Mouse (Mus musculus) liver, embryonic 14.5 days (tissue): ENCODE measurements around the gene Traf3ip3. TPM values are rescaled to one million over a fixed set of nuclear protein-coding genes. Genes with fewer than 3 reads are reported as not detected.

ENCODE experiments used
- ATAC-seq: fragments of 200-750 bp; cut with Nextera tagmentation; 2 replicates; pipeline ENCODE4 v1.8.0; 2017; ENCODE audit warnings: moderate number of reproducible peaks, mild to moderate bottlenecking, moderate library complexity; ENCODE audit not compliant: insufficient read depth
- DNase-seq, 3 experiments: peaks; one replicate each; pipeline ENCODE4 v3.0.0-alpha.2; 2012 to 2013; ENCODE audit warnings: low read depth in 3 of 3, low spot score in 3 of 3
- H3K27ac ChIP-seq: fragments of 300-500 bp; sonication (generic); 2 replicates; pipeline ENCODE4 v1.5.1; 2014; ENCODE audit warnings: moderate library complexity, mild to moderate bottlenecking, control low read depth, inconsistent platforms
- H3K27me3 ChIP-seq: fragments of 300-500 bp; sonication (generic); 2 replicates; pipeline ENCODE4 v1.6.1; 2014; ENCODE audit warnings: mild to moderate bottlenecking, low read length, moderate library complexity; ENCODE audit not compliant: control insufficient read depth, insufficient read depth
- H3K36me3 ChIP-seq: fragments of 300-500 bp; sonication (generic); replicated peaks from 2 replicates; pipeline ENCODE4 v1.6.1; 2014; ENCODE audit warnings: low read depth; ENCODE audit not compliant: control insufficient read depth, insufficient read depth
- H3K4me1 ChIP-seq, 2 experiments: fragments of 200-500 bp in 1 of 2; fragments of 300-500 bp in 1 of 2; sonication (generic) in 1 of 2; replicated peaks; 2 replicates each; pipeline ENCODE4 v1.6.1; 2012 to 2014; ENCODE audit warnings: antibody characterized with exemption in 1 of 2, inconsistent platforms in 1 of 2, low read length in 1 of 2; ENCODE audit not compliant: control insufficient read depth in 2 of 2, insufficient read depth in 2 of 2
- H3K4me2 ChIP-seq: fragments of 300-500 bp; sonication (generic); 2 replicates; pipeline ENCODE4 v1.6.1; 2014; ENCODE audit warnings: low read depth, mild to moderate bottlenecking, control low read depth, moderate library complexity
- H3K4me3 ChIP-seq, 2 experiments: fragments of 200-500 bp in 1 of 2; fragments of 300-500 bp in 1 of 2; sonication (generic) in 1 of 2; 2 replicates each; pipeline ENCODE4 v1.5.1; 2012 to 2014; ENCODE audit warnings: low read depth in 2 of 2, low read length in 2 of 2, mild to moderate bottlenecking in 2 of 2, control low read depth in 1 of 2, inconsistent platforms in 1 of 2, moderate library complexity in 1 of 2; ENCODE audit not compliant: insufficient read depth in 1 of 2
- H3K9ac ChIP-seq: fragments of 300-500 bp; sonication (generic); replicated peaks from 2 replicates; pipeline ENCODE4 v1.6.1; 2014; ENCODE audit warnings: mild to moderate bottlenecking, control low read depth, moderate library complexity
- H3K9me3 ChIP-seq: fragments of 300-500 bp; sonication (generic); 2 replicates; pipeline ENCODE4 v1.6.1; 2016; ENCODE audit warnings: low read length, mixed read lengths; ENCODE audit not compliant: control insufficient read depth
- CTCF ChIP-seq: IDR thresholded peaks from 2 replicates; pipeline ENCODE4 v1.5.1; 2016; ENCODE audit warnings: antibody characterized with exemption, low read depth, control low read depth
- EP300 ChIP-seq: IDR thresholded peaks from 2 replicates; pipeline ENCODE4 v1.6.1; 2016; ENCODE audit warnings: antibody characterized with exemption, low read depth
- WGBS: fragments of 180-500 bp; shearing (Covaris S2); extraction: QIAGEN DNeasy Blood & Tissue Kit; methylation state at CpG from one replicate; pipeline ENCODE4 v1.1.7; 2014; ENCODE audit not compliant: insufficient replicate concordance; 5-methylcytosine and 5-hydroxymethylcytosine counted together
- polyA plus RNA-seq, 2 experiments: library from polyadenylated mRNA; depleted of rRNA in 1 of 2; stranded (reverse) in 1 of 2; unstranded in 1 of 2; fragments of >200 nt; fragmentation: Nextera tagmentation in 1 of 2; extraction: Ambion mirVana in 1 of 2; gene quantifications; 2 replicates each; pipeline versions ENCODE4 v1.2.1 to v1.2.3; 2012 to 2014

Traf3ip3 gene
- polyA plus RNA-seq, 2 experiments: 4.9 to 5.1 TPM

DNA sequence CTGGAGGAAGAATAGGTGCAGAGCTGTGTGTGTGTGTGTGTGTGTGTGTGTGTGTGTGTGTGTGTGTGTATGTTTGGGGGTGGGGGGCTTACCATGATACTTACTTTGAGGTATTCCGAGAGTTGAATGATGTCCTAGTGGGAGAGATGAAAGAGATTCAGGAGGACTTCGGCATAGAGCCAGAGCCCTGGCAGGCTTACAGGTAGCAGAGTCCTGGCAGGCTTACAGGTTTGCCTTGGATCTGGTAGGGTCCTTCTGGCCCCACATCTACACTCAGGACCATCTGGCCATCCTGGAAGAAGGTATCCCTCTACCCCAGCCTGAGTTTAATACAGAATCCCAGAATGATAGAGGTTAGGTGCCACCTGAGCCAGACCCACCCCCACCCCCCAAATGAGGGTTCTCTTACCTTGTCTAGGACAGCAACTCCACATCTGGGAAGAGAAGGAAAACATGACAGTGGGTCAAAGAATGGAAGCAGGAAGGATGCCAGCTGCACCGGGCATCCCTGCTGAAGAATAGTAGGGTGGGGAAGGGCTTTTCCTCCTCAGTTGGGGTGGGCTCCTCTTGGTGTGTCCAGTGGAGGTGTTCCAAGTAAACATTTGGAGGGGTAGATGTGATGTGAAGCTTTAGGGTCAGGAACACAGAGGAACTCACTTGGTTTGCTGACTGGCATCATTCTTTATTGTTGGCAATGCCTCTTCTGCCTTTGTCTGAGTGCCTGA, 6.9 kb downstream of the Traf3ip3 start:
- no peaks in the 10 kb centered on the region for H3K9me3 ChIP-seq
- H3K27ac ChIP-seq: no peak overlapping the region
- H3K9ac ChIP-seq: no peak overlapping the region
- TF ChIP-seq CTCF (no peak), EP300 (no peak)
- no peaks in the 10 kb centered on the region for H3K27me3 ChIP-seq
- no peak overlapping the region for H3K4me2 ChIP-seq
- peaks cover 0 to 9% of the 10 kb centered on the region in 2 experiments; a peak in 2 of 4 replicates for H3K4me1 ChIP-seq
- H3K4me3 ChIP-seq: no peak overlapping the region
- WGBS: 47% methylated on average over 3 of the region's 3 CpGs
- DNase-seq: no peak
- no peaks in the 10 kb centered on the region for H3K36me3 ChIP-seq
- no peak for ATAC-seq

- 56% methylated on average over 7 of the region's 7 CpGs for WGBS
- no peak for ATAC-seq
- Histone ChIP-seq H3K27me3 (no peaks in the 10 kb centered on the region), H3K36me3 (no peaks in the 10 kb centered on the region), H3K9ac (no peak overlapping the region), H3K27ac (no peak overlapping the region), H3K4me2 (no peak overlapping the region), H3K4me1 (peaks cover 0 to 6% of the 10 kb centered on the region in 2 experiments; a peak in 1 of 4 replicates), H3K9me3 (no peaks in the 10 kb centered on the region), H3K4me3 (no peak overlapping the region)
- TF ChIP-seq EP300 (no peak), CTCF (no peak)
- DNase-seq: no peak
These were observed 9.7 kb downstream of the Traf3ip3 start for GRCm38 (mm10) chr1:193191675-193192283.

- Histone ChIP-seq H3K9ac (no peak overlapping the region), H3K27me3 (no peaks in the 10 kb centered on the region), H3K4me3 (no peak overlapping the region), H3K36me3 (no peaks in the 10 kb centered on the region), H3K27ac (no peak overlapping the region), H3K4me1 (peaks cover 0 to 6% of the 10 kb centered on the region in 2 experiments; a peak in 1 of 4 replicates), H3K9me3 (no peaks in the 10 kb centered on the region), H3K4me2 (no peak overlapping the region)
- ATAC-seq (no peak), DNase-seq (no peak)
- TF ChIP-seq EP300 (no peak), CTCF (no peak)
- 41% methylated on average over 3 of the region's 3 CpGs for WGBS
These were observed 11.7 kb downstream of the Traf3ip3 start for GRCm38 (mm10) chr1:193189771-193190170.

GRCm38 (mm10) chr1:193189151-193189621, 12.3 kb downstream of the Traf3ip3 start:
- Histone ChIP-seq H3K9me3 (no peaks in the 10 kb centered on the region), H3K27ac (no peak overlapping the region), H3K36me3 (no peaks in the 10 kb centered on the region), H3K4me2 (no peak overlapping the region), H3K9ac (no peak overlapping the region), H3K4me3 (no peak overlapping the region), H3K27me3 (no peaks in the 10 kb centered on the region), H3K4me1 (peaks cover 0 to 6% of the 10 kb centered on the region in 2 experiments; a peak in 1 of 4 replicates)
- DNase-seq (no peak), ATAC-seq (no peak)
- 55% methylated on average over 9 of the region's 9 CpGs for WGBS
- TF ChIP-seq EP300 (no peak), CTCF (no peak)

- no peak for DNase-seq
- H3K27ac ChIP-seq: no peak overlapping the region
- no peaks in the 10 kb centered on the region for H3K36me3 ChIP-seq
- peaks cover 0 to 6% of the 10 kb centered on the region in 2 experiments; a peak in 1 of 4 replicates for H3K4me1 ChIP-seq
- TF ChIP-seq CTCF (no peak), EP300 (no peak)
- H3K9ac ChIP-seq: no peak overlapping the region
- H3K4me3 ChIP-seq: no peak overlapping the region
- H3K4me2 ChIP-seq: no peak overlapping the region
- H3K9me3 ChIP-seq: no peaks in the 10 kb centered on the region
- H3K27me3 ChIP-seq: no peaks in the 10 kb centered on the region
- no peak for ATAC-seq
- 58% methylated on average over 6 of the region's 6 CpGs for WGBS
These were observed 13.2 kb downstream of the Traf3ip3 start for GRCm38 (mm10) chr1:193188257-193188656.
